In the genomic region with DNA sequence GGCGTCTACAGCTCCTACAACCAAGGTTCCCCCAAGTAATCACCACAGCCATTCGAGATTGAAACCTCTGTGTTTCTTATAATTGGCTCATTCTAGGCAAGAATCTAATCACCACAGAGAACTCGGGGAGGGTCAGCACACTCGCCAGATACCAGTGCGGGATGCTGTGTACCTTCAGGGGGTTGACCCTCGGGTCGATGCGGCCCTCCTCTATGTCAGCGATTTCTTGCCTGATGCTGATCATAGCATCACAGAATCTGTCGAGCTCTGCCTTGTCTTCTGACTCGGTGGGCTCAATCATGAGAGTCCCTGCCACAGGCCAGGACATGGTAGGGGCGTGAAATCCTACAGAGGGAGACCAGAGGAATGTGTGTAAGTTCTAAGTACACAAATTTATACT, we compare ENCODE assay signal across 33 mouse cellular contexts.
"Had no signal": no experiment of that assay in that cellular context is flagged by ENCODE, and none has a peak within 500 bp of the region (broad histone marks: within the 10 kb centered on the region; RNA-seq: fewer than 3 reads in every experiment).

No protein-coding gene starts in this region.

- H3K4me3 ChIP-seq: heart, embryonic 12.5 days; heart, embryonic 13.5 days; heart, embryonic 15.5 days; hindbrain, embryonic 10.5 days; hindbrain, embryonic 12.5 days; hindbrain, embryonic 13.5 days; hindbrain, embryonic 15.5 days; intestine, embryonic 15.5 days; kidney, embryonic 15.5 days; layer of hippocampus, adult 2 months; left cerebral cortex, adult 2 months had no signal

- DNase-seq: heart, postnatal 10 days; heart, postnatal 36 days; kidney, adult 11 months; kidney, adult 18-20 months; kidney, adult 2 months; kidney, adult 8-10 months; kidney, adult 9 months; kidney, postnatal 10 days; kidney, postnatal 14 days; kidney, postnatal 25 days; kidney, postnatal 36 days; kidney, postnatal 4 days; layer of hippocampus, adult 9-11 months; layer of hippocampus, postnatal 36 days had no signal

- ATAC-seq: hindbrain, embryonic 16.5 days; hindbrain, postnatal 0 days; inflammation-experienced regulatory T-cells, adult 6 months; intestine, embryonic 15.5 days; intestine, embryonic 16.5 days; intestine, postnatal 0 days had no signal

- H3K27me3 ChIP-seq: heart, embryonic 12.5 days; heart, embryonic 13.5 days; heart, embryonic 15.5 days; hindbrain, embryonic 12.5 days; hindbrain, embryonic 13.5 days; hindbrain, embryonic 15.5 days; intestine, embryonic 15.5 days; kidney, embryonic 15.5 days had no signal

- H3K4me1 ChIP-seq: heart, embryonic 13.5 days; heart, embryonic 15.5 days; hindbrain, embryonic 10.5 days; hindbrain, embryonic 12.5 days; intestine, embryonic 15.5 days; kidney, embryonic 15.5 days had no signal

- H3K9me3 ChIP-seq: heart, embryonic 12.5 days; heart, embryonic 15.5 days; hindbrain, embryonic 12.5 days; hindbrain, embryonic 13.5 days; hindbrain, embryonic 15.5 days; intestine, embryonic 15.5 days; kidney, embryonic 15.5 days had no signal

- H3K4me2 ChIP-seq: heart, embryonic 11.5 days; heart, embryonic 12.5 days; heart, embryonic 13.5 days; heart, embryonic 15.5 days; hindbrain, embryonic 12.5 days; hindbrain, embryonic 13.5 days; hindbrain, embryonic 14.5 days; hindbrain, embryonic 15.5 days; intestine, embryonic 15.5 days; kidney, embryonic 15.5 days had no signal

- H3K27ac ChIP-seq: heart, embryonic 13.5 days; heart, embryonic 15.5 days; hindbrain, embryonic 10.5 days; hindbrain, embryonic 12.5 days; hindbrain, embryonic 13.5 days; hindbrain, embryonic 14.5 days; hindbrain, embryonic 15.5 days; hindbrain, postnatal 0 days; intestine, embryonic 15.5 days; kidney, embryonic 15.5 days; kidney, postnatal 0 days; layer of hippocampus, adult 2 months; left cerebral cortex, adult 2 months had no signal
